Mouse (Mus musculus) lung, adult 2 months (tissue): ENCODE measurements at regions not wholly inside any gene's neighbourhood (a gene's known extent, or its start where the extent isn't known, plus 50 kb on each side); places are given as distances from the start of the nearest gene placed in this dataset.
"Not testable (repeated sequence)": the region's sequence is repeated elsewhere in the genome, so short reads cannot be mapped to it uniquely, and the experiment has no call there.

Experiments
- DNase-seq: peaks from one replicate; pipeline ENCODE4 v3.0.0; 2022
- H3K4me1 ChIP-seq: fragments of 200-500 bp; 2 replicates; pipeline ENCODE4 v1.6.1; 2011; ENCODE audit warnings: low read length; ENCODE audit not compliant: control insufficient read depth, insufficient read depth
- H3K4me3 ChIP-seq: fragments of 200-500 bp; replicated peaks from 2 replicates; pipeline ENCODE3; 2011; ENCODE audit warnings: low read depth, mild to moderate bottlenecking, control low read depth, low read length; ENCODE audit errors: extremely low read depth
- CTCF ChIP-seq: fragments of 200-500 bp; IDR thresholded peaks from 2 replicates; pipeline ENCODE4 v1.5.1; 2011; ENCODE audit warnings: mild to moderate bottlenecking, low read length, control low read depth; ENCODE audit not compliant: insufficient read depth
- POLR2A ChIP-seq: fragments of 200-500 bp; IDR thresholded peaks from 2 replicates; pipeline ENCODE4 v1.6.1; 2011; ENCODE audit warnings: low read depth, mild to moderate bottlenecking, control low read depth, low read length, borderline replicate concordance; ENCODE audit errors: extremely low read depth
- WGBS: fragments of 180-500 bp; shearing (Covaris S2); methylation state at CpG from one replicate; pipeline ENCODE4 v1.1.7; 2018; 5-methylcytosine and 5-hydroxymethylcytosine counted together

DNA sequence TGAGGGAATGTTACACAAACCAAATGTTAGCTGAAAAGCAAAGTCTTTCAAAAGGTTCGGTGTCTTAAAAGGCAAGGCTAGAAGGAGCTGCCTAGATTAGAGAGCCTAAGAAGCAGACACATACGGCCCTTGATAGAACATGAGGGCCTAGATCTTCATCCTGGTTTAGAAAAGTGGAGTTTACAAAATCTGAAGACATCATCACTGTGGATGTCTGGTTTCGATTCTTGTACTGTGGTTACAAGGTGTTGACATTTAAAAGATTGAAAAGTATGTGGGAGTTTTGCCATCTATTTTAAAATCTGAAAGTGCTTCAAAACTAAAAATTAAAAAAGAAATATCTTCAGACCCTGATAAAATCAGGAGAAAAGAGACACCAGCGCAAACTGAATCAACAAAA lies 76.5 kb upstream of the 1110032F04Rik start:
- no peak for DNase-seq
- Histone ChIP-seq H3K4me1 (peaks cover 4% of the 10 kb centered on the region; the same call in 1 of the 2 replicates), H3K4me3 (no peak overlapping the region)
- 86% methylated on average over 4 of the region's 4 CpGs for WGBS
- no peak for TF ChIP-seq POLR2A
- TF ChIP-seq CTCF: no peak

- TF ChIP-seq CTCF (no peak), POLR2A (no peak)
- H3K4me3 ChIP-seq: no peak overlapping the region
- 74% methylated on average over 2 of the region's 2 CpGs for WGBS
- peaks cover 4% of the 10 kb centered on the region; the same call in 1 of the 2 replicates for H3K4me1 ChIP-seq
- no peak for DNase-seq
Observed at GRCm38 (mm10) chr3:68793923-68794322, 75.5 kb upstream of the 1110032F04Rik start.

DNA sequence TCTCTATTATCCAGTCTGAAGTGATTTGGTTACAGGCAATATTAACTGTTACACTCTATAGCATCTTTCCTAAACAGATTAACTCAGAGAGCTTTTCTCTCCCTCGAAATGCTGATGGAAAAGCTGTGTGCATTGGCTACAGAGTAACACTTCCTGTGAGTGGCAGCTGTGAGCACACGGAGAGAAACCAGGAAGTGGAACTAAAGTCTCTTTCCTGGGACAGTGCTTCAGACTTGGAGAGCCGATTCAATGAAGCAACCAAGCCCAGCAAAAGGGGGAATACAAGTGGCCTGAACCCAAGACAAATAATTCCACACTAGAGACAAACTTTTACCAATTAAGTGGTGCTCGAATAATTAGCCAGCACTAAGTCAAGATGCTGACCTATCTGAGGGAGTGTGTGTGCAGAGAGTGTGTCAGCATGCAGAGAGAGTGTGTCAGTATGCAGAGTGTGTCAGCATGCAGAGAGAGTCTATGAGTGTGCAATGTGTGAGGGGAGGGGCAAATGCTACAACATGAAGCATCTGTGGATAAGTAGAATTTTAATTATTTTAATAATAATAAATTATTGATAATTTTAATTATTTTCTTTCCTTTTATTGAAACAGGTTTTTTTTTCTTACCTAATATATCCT lies 74.9 kb upstream of the 1110032F04Rik start:
- WGBS: 18% methylated on average over 4 of the region's 4 CpGs
- DNase-seq: no peak
- no peak for TF ChIP-seq CTCF
- TF ChIP-seq POLR2A: no peak
- Histone ChIP-seq H3K4me3 (no peak overlapping the region), H3K4me1 (peaks cover 4% of the 10 kb centered on the region; the same call in 1 of the 2 replicates)

GRCm38 (mm10) chr3:68795641-68796040 lies 73.7 kb upstream of the 1110032F04Rik start:
- DNase-seq: peak; percentile 6
- H3K4me3 ChIP-seq: no peak overlapping the region
- peaks cover 4% of the 10 kb centered on the region; the same call in 1 of the 2 replicates for H3K4me1 ChIP-seq
- WGBS: 25% methylated on average over 3 of the region's 3 CpGs
- TF ChIP-seq CTCF (no peak), POLR2A (no peak)

- not testable (repeated sequence) for H3K4me3 ChIP-seq, H3K4me1 ChIP-seq, DNase-seq
- 58% methylated on average over 8 of the region's 8 CpGs for WGBS
Observed at GRCm38 (mm10) chr3:68798408-68798807, 71.0 kb upstream of the 1110032F04Rik start.

GRCm38 (mm10) chr3:68808866-68809265 lies 60.5 kb upstream of the 1110032F04Rik start:
- TF ChIP-seq CTCF (no peak), POLR2A (no peak)
- no peak for DNase-seq
- WGBS: 86% methylated on average over 2 of the region's 2 CpGs
- Histone ChIP-seq H3K4me1 (no peaks in the 10 kb centered on the region), H3K4me3 (no peak overlapping the region)

DNA sequence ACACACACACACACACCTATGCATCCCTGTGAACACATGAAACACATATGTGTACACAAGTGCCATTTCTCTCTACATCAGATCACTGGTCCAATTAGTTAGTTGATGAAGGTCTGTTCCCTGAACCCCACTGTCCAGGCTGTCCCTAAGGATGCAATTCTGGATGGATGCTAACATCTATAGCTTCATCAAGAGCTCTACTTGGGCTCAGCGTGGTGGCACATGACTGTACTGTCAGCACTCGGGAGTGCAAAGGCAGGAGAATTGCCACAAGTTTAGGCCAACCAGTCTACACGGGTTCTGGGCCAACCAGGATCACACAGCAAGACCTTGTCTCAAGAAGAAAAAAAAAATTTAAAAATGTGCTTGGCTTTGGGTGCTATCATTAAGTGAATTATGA lies 55.9 kb upstream of the 1110032F04Rik start:
- TF ChIP-seq CTCF (no peak), POLR2A (no peak)
- no peak overlapping the region for H3K4me3 ChIP-seq
- DNase-seq: no peak
- H3K4me1 ChIP-seq: no peaks in the 10 kb centered on the region
- WGBS: 84% methylated on average over 3 of the region's 3 CpGs

DNA sequence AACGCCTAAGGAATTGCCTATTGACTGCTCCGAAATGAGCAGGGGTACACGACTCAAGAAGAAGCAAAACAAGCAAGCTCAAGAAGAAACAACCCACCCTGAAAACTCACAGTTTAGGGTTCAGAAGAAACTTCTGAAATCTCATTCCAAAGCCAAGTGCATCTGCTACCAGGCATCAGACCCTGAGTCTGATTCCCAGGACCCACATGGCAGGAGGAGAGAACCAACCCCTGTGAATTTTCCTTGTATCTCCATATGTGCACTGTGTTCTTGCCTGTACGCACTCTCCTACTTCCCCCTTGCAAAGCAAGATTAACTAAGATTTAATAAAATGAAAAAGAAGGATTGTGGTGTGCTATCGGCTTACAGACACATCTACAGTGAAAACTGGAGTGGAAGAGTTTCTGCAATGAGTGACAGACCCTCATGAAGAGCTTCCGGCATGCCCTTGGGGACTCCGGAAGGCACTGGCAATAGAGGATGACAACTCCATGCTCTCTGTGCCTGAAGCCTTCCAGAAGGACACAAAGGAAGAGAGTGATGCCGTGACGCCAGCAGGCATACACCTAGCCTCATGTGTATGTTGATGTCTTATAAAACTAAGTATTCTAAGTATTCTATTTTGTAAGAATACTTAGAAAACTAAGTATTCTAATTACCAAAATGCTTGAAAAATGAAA lies 55.2 kb upstream of the 1110032F04Rik start:
- no peak overlapping the region for H3K4me3 ChIP-seq
- TF ChIP-seq POLR2A (no peak), CTCF (no peak)
- no peak for DNase-seq
- 88% methylated on average over 9 of the region's 9 CpGs for WGBS
- H3K4me1 ChIP-seq: no peaks in the 10 kb centered on the region

DNA sequence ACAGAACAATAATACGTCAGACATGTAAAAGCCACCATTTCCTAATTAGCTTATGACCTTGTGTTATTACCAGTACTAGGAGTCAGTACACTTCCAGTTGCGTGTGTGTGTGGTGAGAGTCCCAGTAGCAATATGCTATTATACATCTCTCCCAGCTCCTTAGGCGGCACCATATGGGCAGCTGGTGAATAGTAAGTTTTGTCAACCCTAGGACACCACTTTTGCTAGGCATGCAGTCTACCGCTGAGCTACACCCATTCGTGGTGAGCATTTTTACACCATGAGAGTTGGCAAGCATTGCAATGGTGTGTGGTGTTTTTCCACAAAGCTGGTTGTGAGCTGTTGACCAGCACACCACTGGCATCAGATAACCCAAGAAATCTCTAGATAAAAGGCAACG lies 53.8 kb upstream of the 1110032F04Rik start:
- Histone ChIP-seq H3K4me1 (no peaks in the 10 kb centered on the region), H3K4me3 (no peak overlapping the region)
- no peak for DNase-seq
- no peak for TF ChIP-seq CTCF
- 89% methylated on average over 6 of the region's 6 CpGs for WGBS

DNA sequence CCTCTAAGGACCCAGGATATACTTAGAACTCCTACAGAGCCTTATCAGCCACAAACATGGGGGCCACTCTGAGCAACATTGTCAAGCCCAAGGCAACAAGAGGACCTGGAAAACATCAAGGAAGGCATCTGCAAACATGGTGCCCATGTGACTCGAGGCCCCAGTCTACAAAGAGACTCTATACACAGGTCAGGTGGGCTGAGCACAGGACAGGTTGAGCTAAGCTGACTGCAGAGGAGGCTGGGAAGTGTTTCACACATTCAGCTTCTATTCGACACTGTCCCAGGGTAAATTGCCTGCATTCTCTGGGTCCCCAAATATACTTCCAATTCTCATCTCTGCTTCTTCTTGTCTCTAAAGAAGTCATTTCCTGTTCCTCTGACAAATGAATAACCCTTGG lies 52.1 kb upstream of the 1110032F04Rik start:
- DNase-seq: no peak
- no peaks in the 10 kb centered on the region for H3K4me1 ChIP-seq
- no peak for TF ChIP-seq CTCF
- TF ChIP-seq POLR2A: no peak
- no peak overlapping the region for H3K4me3 ChIP-seq
- WGBS: 58% methylated on average over 2 of the region's 2 CpGs
